ENCODE assay signal across 8 mouse cellular contexts in genomic region chr4:84199181-84199656, GRCm38 (mm10).
DNase-seq lines count a peak whose midpoint lies in the region; ATAC-seq and TF ChIP-seq lines count a peak whose summit lies in the region.

No protein-coding gene starts in this region.

- H3K4me1 ChIP-seq in kidney, embryonic 15.5 days, result peaks cover 32% of the 10 kb centered on the region
- peaks cover 10% of the 10 kb centered on the region for H3K4me1 ChIP-seq in heart, adult 2 months (ENCODE audit: control insufficient read depth, insufficient read depth, low read length)
- H3K4me1 ChIP-seq in limb, embryonic 13.5 days, result peaks cover 41% of the 10 kb centered on the region

- no peak overlapping the region for H3K9ac ChIP-seq in kidney, embryonic 15.5 days
- H3K9ac ChIP-seq in heart, adult 2 months (ENCODE audit: low read depth, low read length), result no peak overlapping the region
- no peak overlapping the region for H3K9ac ChIP-seq in limb, embryonic 13.5 days

- TF ChIP-seq POLR2A in heart, adult 2 months (IDR thresholded peaks at IDR 0.05; ENCODE audit: insufficient read depth, low read depth, low read length), result no peak

- H3K79me2 ChIP-seq in heart, adult 2 months (replicated peaks; ENCODE audit: control insufficient read depth, insufficient read depth, low read length), result no peaks in the 10 kb centered on the region

- no peaks in the 10 kb centered on the region for H3K27me3 ChIP-seq in kidney, embryonic 15.5 days
- no peaks in the 10 kb centered on the region for H3K27me3 ChIP-seq in heart, adult 2 months (ENCODE audit: control insufficient read depth, insufficient read depth, low read length)
- no peaks in the 10 kb centered on the region for H3K27me3 ChIP-seq in limb, embryonic 13.5 days

- no peaks in the 10 kb centered on the region for H3K9me3 ChIP-seq in kidney, embryonic 15.5 days (replicated peaks)
- no peaks in the 10 kb centered on the region for H3K9me3 ChIP-seq in limb, embryonic 13.5 days

- DNase-seq in kidney, adult 8-10 months, result no peak
- DNase-seq in Muller cell, postnatal 12 days (ENCODE audit: inconsistent ontology term), result peak; percentile 88
- DNase-seq in heart, adult 2 months, result peak; percentile 57
- DNase-seq in adrenal gland, adult (ENCODE audit: inconsistent age in 2 of 2, low spot score in 1 of 2), result no peak
- no peak for DNase-seq in spleen, adult 12 weeks (ENCODE audit: low spot score)
- DNase-seq in cerebellum, postnatal 36 days, result no peak

- TF ChIP-seq CTCF in heart, adult 2 months (IDR thresholded peaks at IDR 0.05), result no peak

- 45% methylated on average over 9 of the region's 9 CpGs for WGBS in kidney, embryonic 15.5 days
- 38% methylated on average over 9 of the region's 9 CpGs for WGBS in heart, adult 2 months
- 44% methylated on average over 9 of the region's 9 CpGs for WGBS in limb, embryonic 13.5 days

- no peaks in the 10 kb centered on the region for H3K36me3 ChIP-seq in kidney, embryonic 15.5 days
- H3K36me3 ChIP-seq in heart, adult 2 months (ENCODE audit: control insufficient read depth, insufficient read depth, low read length), result no peaks in the 10 kb centered on the region
- H3K36me3 ChIP-seq in limb, embryonic 13.5 days, result no peaks in the 10 kb centered on the region

- peak; percentile 66 for ATAC-seq in kidney, embryonic 15.5 days (replicated peaks; ENCODE audit: low FRiP score)
- ATAC-seq in limb, embryonic 13.5 days (ENCODE audit: low FRiP score, low read depth), result peak; percentile 29; the same call in 1 of the 2 replicates

- no peak for TF ChIP-seq EP300 in heart, adult 2 months (IDR thresholded peaks at IDR 0.05; ENCODE audit: insufficient read depth, low read depth, low read length)

- intact Hi-C loops in heart, adult 2 months (cut with DNase I), result no loop called here

- H3K4me2 ChIP-seq in kidney, embryonic 15.5 days, result no peak overlapping the region
- H3K4me2 ChIP-seq in limb, embryonic 13.5 days (replicated peaks), result no peak overlapping the region

- H3K4me3 ChIP-seq in kidney, embryonic 15.5 days (replicated peaks), result no peak overlapping the region
- H3K4me3 ChIP-seq in heart, adult 2 months, result no peak overlapping the region
- H3K4me3 ChIP-seq in limb, embryonic 13.5 days, result no peak overlapping the region

- peak overlapping the region; percentile 10; the same call in 1 of the 2 replicates for H3K27ac ChIP-seq in kidney, embryonic 15.5 days
- no peak overlapping the region for H3K27ac ChIP-seq in heart, adult 2 months
- no peak overlapping the region for H3K27ac ChIP-seq in limb, embryonic 13.5 days

Comparison
In these comparisons a context has a peak if more than half of its experiments do, and no peak if none do; other contexts are left out.
1. DNase-seq: peak in Muller cell, postnatal 12 days (single experiment) and heart, adult 2 months (2 of 2); none in kidney, adult 8-10 months (0 of 2), adrenal gland, adult (0 of 2), spleen, adult 12 weeks (single experiment) and cerebellum, postnatal 36 days (0 of 2).